Mouse (Mus musculus): ENCODE measurements around the gene Amer3. TPM values are rescaled to one million over a fixed set of nuclear protein-coding genes. Genes with fewer than 3 reads are reported as not detected.
"Not testable (repeated sequence)": the region's sequence is repeated elsewhere in the genome, so short reads cannot be mapped to it uniquely, and the experiment has no call there.

The Amer3 gene
- total RNA-seq (2021), result not detected
- polyA plus RNA-seq (2012; rRNA removed), result 0.02 and 0.12 TPM in 2 replicates
- long read RNA-seq, result 0 reads

DNA sequence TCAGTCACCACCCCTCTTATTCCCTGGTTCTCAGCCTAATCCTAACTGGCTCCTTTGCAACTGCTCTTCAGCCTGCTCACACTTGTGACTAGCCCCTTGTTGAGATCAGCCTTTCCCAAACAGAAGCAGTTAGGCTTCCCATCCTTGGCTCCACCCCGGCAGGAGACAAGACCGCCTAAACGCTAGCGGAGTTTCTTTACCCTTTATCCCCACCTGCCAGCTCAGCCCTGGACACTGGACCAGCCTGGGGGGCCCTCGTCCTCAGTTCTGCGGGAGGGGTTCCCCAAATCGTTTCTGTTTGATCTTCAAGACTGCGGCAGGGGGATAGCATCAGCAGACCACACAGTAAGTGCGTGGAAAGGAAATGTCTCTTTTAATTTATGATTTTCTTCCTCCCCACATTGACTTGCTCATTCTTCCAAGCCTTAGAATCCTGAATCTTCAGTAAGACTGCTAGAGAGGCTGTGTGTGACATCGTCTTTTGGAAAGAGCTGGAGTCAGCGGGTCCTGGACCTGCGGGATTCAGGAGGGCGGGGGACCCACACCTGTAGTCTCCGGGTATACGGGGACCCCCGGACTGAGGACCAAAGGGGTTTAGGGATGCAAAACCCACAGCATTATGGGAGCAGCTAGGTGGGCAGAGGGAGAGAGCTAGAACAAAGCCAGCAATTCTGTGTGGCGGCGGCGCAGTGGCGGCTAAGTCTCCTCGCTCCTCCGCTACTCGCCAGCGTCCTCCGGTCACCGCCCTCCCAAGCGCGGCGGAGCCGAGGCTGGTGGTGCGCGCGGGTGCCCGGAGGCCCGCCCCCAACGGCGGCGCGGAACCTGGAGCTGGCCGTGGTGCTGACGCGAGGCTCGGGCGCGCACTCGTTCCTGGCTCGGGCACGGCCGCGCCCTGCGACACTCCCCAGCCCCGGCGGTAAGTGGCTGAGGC lies at the start of gene Amer3:
Gene Amer3 (plus strand): TSS at position 807 of the 931 bp plus-strand sequence.
- TF ChIP-seq EP300 (IDR thresholded peaks at IDR 0.05; ENCODE audit: insufficient read depth, low read depth, low read length) (no peak), POLR2A (IDR thresholded peaks at IDR 0.05; ENCODE audit: insufficient read depth, low read depth, low read length) (no peak), CTCF (IDR thresholded peaks at IDR 0.05) (no peak)
- no peaks in the 10 kb centered on the region for H3K4me1 ChIP-seq (ENCODE audit: control insufficient read depth, insufficient read depth, low read length)
- H3K27me3 ChIP-seq (ENCODE audit: control insufficient read depth, insufficient read depth, low read length), result peaks cover 2% of the 10 kb centered on the region
- no peaks in the 10 kb centered on the region for H3K36me3 ChIP-seq (ENCODE audit: control insufficient read depth, insufficient read depth, low read length)
- under 1% methylated on average over 53 of the region's 53 CpGs for WGBS
- no peak within 1 kb of the TSS for H3K4me3 ChIP-seq
- H3K9ac ChIP-seq (ENCODE audit: low read depth, low read length), result no peak within 1 kb of the TSS
- H3K27ac ChIP-seq, result no peak within 1 kb of the TSS
- H3K79me2 ChIP-seq (replicated peaks; ENCODE audit: control insufficient read depth, insufficient read depth, low read length), result no peaks in the 10 kb centered on the region
- intact Hi-C loops (cut with DNase I), result no loop called here
- peak; percentile 52 to 70 for DNase-seq

DNA sequence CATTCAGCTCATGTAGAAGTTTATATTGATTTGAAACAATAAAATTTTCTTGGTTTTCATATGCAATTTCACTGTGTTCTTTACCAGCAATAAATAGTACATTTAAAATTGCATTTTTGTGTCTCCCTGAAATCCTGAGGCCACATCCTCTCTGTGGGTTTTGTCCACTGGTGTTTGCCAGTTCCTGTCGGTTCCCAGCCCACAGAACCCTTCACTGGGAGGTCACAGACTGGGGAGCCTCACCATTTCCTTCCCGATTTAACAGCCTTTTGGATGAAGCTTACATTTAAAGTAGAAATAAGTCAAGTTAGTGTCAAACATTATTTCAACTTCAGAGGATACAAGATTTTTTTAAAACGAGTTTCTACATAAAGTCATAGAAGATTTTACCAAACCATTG lies 44.9 kb upstream of the Amer3 start:
- H3K9ac ChIP-seq (ENCODE audit: low read depth, low read length); H3K79me2 ChIP-seq (replicated peaks; ENCODE audit: control insufficient read depth, insufficient read depth, low read length); H3K27ac ChIP-seq; H3K36me3 ChIP-seq (ENCODE audit: control insufficient read depth, insufficient read depth, low read length); intact Hi-C loops (cut with DNase I); H3K4me1 ChIP-seq (ENCODE audit: control insufficient read depth, insufficient read depth, low read length); H3K4me3 ChIP-seq; DNase-seq; H3K27me3 ChIP-seq (ENCODE audit: control insufficient read depth, insufficient read depth, low read length): not testable (repeated sequence)
- 26% methylated on average over 3 of the region's 3 CpGs for WGBS

GRCm38 (mm10) chr1:34535043-34535698 lies 44.3 kb upstream of the Amer3 start, which contains the start of gene Cfc1:
Gene Cfc1, plus strand, starts transcription at chr1:34535648.
- H3K4me1 ChIP-seq (ENCODE audit: control insufficient read depth, insufficient read depth, low read length); H3K79me2 ChIP-seq (replicated peaks; ENCODE audit: control insufficient read depth, insufficient read depth, low read length); H3K36me3 ChIP-seq (ENCODE audit: control insufficient read depth, insufficient read depth, low read length); H3K27ac ChIP-seq; intact Hi-C loops (cut with DNase I); DNase-seq; H3K27me3 ChIP-seq (ENCODE audit: control insufficient read depth, insufficient read depth, low read length); H3K4me3 ChIP-seq; H3K9ac ChIP-seq (ENCODE audit: low read depth, low read length): not testable (repeated sequence)
- WGBS, result 16% methylated on average over 7 of the region's 7 CpGs

GRCm38 (mm10) chr1:34536291-34536766 lies 43.1 kb upstream of the Amer3 start:
- Histone ChIP-seq H3K36me3 (ENCODE audit: control insufficient read depth, insufficient read depth, low read length) (no peaks in the 10 kb centered on the region), H3K27me3 (ENCODE audit: control insufficient read depth, insufficient read depth, low read length) (peaks cover 8% of the 10 kb centered on the region), H3K27ac (no peak overlapping the region), H3K4me1 (ENCODE audit: control insufficient read depth, insufficient read depth, low read length) (no peaks in the 10 kb centered on the region), H3K9ac (ENCODE audit: low read depth, low read length) (no peak overlapping the region), H3K79me2 (replicated peaks; ENCODE audit: control insufficient read depth, insufficient read depth, low read length) (no peaks in the 10 kb centered on the region), H3K4me3 (no peak overlapping the region)
- 4% methylated on average over 14 of the region's 14 CpGs for WGBS
- intact Hi-C loops (cut with DNase I), result no loop called here
- no peak for DNase-seq
- TF ChIP-seq CTCF (IDR thresholded peaks at IDR 0.05) (no peak), EP300 (IDR thresholded peaks at IDR 0.05; ENCODE audit: insufficient read depth, low read depth, low read length) (no peak)

DNA sequence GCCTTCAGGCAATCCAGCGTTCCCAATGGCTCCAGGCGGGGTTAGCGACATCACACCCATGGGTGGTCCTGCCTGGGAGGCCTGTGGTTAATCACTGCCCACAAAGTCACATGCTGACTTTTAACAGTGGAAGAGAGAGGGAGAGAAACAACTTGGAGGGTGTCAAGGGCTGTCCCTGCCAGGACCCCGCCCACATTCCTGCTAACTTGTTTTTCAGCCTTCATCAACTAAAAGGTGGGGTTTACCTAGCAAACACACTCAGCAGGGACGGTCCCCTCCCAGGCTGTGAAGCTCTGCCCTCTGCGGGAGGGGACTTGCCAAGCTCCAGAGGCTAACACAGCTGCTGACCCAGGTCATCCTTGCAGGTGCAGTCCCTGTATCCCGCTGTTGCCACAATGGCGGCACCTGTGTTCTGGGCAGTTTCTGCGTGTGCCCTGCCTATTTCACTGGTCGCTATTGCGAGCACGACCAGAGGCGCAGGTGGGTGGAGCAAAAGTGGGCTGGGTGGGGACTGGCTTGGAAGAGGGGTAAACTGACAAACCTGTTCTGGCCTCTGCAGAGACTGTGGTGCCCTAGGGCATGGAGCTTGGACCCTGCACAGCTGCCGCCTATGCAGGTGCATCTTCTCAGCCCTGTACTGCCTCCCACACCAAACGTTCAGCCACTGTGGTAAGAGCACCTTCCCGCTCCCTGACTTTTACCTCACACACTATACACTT lies 42.5 kb upstream of the Amer3 start:
- intact Hi-C loops (cut with DNase I), result no loop called here
- Histone ChIP-seq H3K79me2 (replicated peaks; ENCODE audit: control insufficient read depth, insufficient read depth, low read length) (no peaks in the 10 kb centered on the region), H3K27ac (no peak overlapping the region), H3K36me3 (ENCODE audit: control insufficient read depth, insufficient read depth, low read length) (no peaks in the 10 kb centered on the region), H3K27me3 (ENCODE audit: control insufficient read depth, insufficient read depth, low read length) (peaks cover 8% of the 10 kb centered on the region), H3K9ac (ENCODE audit: low read depth, low read length) (no peak overlapping the region), H3K4me1 (ENCODE audit: control insufficient read depth, insufficient read depth, low read length) (no peaks in the 10 kb centered on the region), H3K4me3 (no peak overlapping the region)
- DNase-seq, result no peak
- TF ChIP-seq CTCF (IDR thresholded peaks at IDR 0.05) (no peak), EP300 (IDR thresholded peaks at IDR 0.05; ENCODE audit: insufficient read depth, low read depth, low read length) (no peak), POLR2A (IDR thresholded peaks at IDR 0.05; ENCODE audit: insufficient read depth, low read depth, low read length) (no peak)
- WGBS, result 12% methylated on average over 16 of the region's 16 CpGs
